ENCODE assay signal across 8 mouse cellular contexts in genomic region chr13:49215504-49216219, GRCm38 (mm10). TPM values are rescaled to one million over a fixed set of nuclear protein-coding genes. Genes with fewer than 3 reads are reported as not detected.
DNase-seq lines count a peak whose midpoint lies in the region; ATAC-seq and TF ChIP-seq lines count a peak whose summit lies in the region.

Gene Card19, minus strand, starts transcription at chr13:49216037.

- peak within 1 kb of the TSS; percentile 85 for H3K4me3 ChIP-seq in heart, embryonic 12.5 days
- H3K4me3 ChIP-seq in kidney, postnatal 0 days (replicated peaks; ENCODE audit: low read depth, low read length): peak within 1 kb of the TSS; percentile 90
- H3K4me3 ChIP-seq in liver, embryonic 11.5 days (ENCODE audit: low read depth, low read length): peak within 1 kb of the TSS; percentile 76
- H3K4me3 ChIP-seq in stomach, embryonic 14.5 days (ENCODE audit: low read depth, low read length): peak within 1 kb of the TSS; percentile 85

- H3K4me2 ChIP-seq in heart, embryonic 12.5 days: peak within 1 kb of the TSS; percentile 78
- H3K4me2 ChIP-seq in kidney, postnatal 0 days (ENCODE audit: low read length): peak within 1 kb of the TSS; percentile 94
- H3K4me2 ChIP-seq in liver, embryonic 11.5 days: peak within 1 kb of the TSS; percentile 97
- peak within 1 kb of the TSS; percentile 74 for H3K4me2 ChIP-seq in stomach, embryonic 14.5 days (replicated peaks; ENCODE audit: low read depth, low read length)

- no peaks in the 10 kb centered on the region for H3K9me3 ChIP-seq in heart, embryonic 12.5 days (replicated peaks)
- no peaks in the 10 kb centered on the region for H3K9me3 ChIP-seq in kidney, postnatal 0 days (replicated peaks; ENCODE audit: low read length)
- H3K9me3 ChIP-seq in liver, embryonic 11.5 days (ENCODE audit: control insufficient read depth, low read length): no peaks in the 10 kb centered on the region
- no peaks in the 10 kb centered on the region for H3K9me3 ChIP-seq in stomach, embryonic 14.5 days (ENCODE audit: control insufficient read depth, low read depth, low read length)

- H3K9ac ChIP-seq in heart, embryonic 12.5 days: peak within 1 kb of the TSS; percentile 89
- H3K9ac ChIP-seq in kidney, postnatal 0 days (ENCODE audit: low read depth, low read length): peak within 1 kb of the TSS; percentile 91
- peak within 1 kb of the TSS; percentile 76 for H3K9ac ChIP-seq in liver, embryonic 11.5 days (ENCODE audit: low read depth, low read length)
- peak within 1 kb of the TSS; percentile 60 for H3K9ac ChIP-seq in stomach, embryonic 14.5 days (replicated peaks; ENCODE audit: low read depth, low read length)

- H3K27me3 ChIP-seq in heart, embryonic 12.5 days (replicated peaks): no peaks in the 10 kb centered on the region; the same call in 1 of the 2 replicates
- H3K27me3 ChIP-seq in kidney, postnatal 0 days (ENCODE audit: insufficient read depth, low read length): no peaks in the 10 kb centered on the region
- H3K27me3 ChIP-seq in liver, embryonic 11.5 days (replicated peaks; ENCODE audit: control insufficient read depth, insufficient read depth, low read length): no peaks in the 10 kb centered on the region
- no peaks in the 10 kb centered on the region for H3K27me3 ChIP-seq in stomach, embryonic 14.5 days (ENCODE audit: control insufficient read depth, insufficient read depth, low read length)

- DNase-seq in CD4-positive helper T cell, adult 2 months (ENCODE audit: low read depth, low spot score): peak; percentile 95
- peak; percentile 59 for DNase-seq in brain, embryonic 18.5 days (ENCODE audit: low read depth, low spot score)
- DNase-seq in kidney, postnatal 0 days (ENCODE audit: low spot score): peak; percentile 98
- DNase-seq in liver, embryonic 11.5 days (ENCODE audit: low spot score): peak; percentile 93
- DNase-seq in naive thymus-derived CD4-positive, alpha-beta T cell, adult 2 months (ENCODE audit: low read depth): peak; percentile 98

- no peaks in the 10 kb centered on the region for H3K36me3 ChIP-seq in heart, embryonic 12.5 days
- no peaks in the 10 kb centered on the region for H3K36me3 ChIP-seq in kidney, postnatal 0 days (ENCODE audit: insufficient read depth, low read length)
- no peaks in the 10 kb centered on the region for H3K36me3 ChIP-seq in liver, embryonic 11.5 days (ENCODE audit: control insufficient read depth, insufficient read depth, low read length)
- no peaks in the 10 kb centered on the region for H3K36me3 ChIP-seq in stomach, embryonic 14.5 days (ENCODE audit: control insufficient read depth, insufficient read depth, low read length)

- TF ChIP-seq CTCF in kidney, postnatal 0 days (IDR thresholded peaks at IDR 0.05; ENCODE audit: low read depth): no peak

- WGBS in heart, embryonic 12.5 days: under 1% methylated on average over 76 of the region's 78 CpGs
- under 1% methylated on average over 78 of the region's 78 CpGs for WGBS in kidney, postnatal 0 days
- under 1% methylated on average over 74 of the region's 78 CpGs for WGBS in liver, embryonic 11.5 days
- under 1% methylated on average over 78 of the region's 78 CpGs for WGBS in stomach, embryonic 14.5 days

- H3K27ac ChIP-seq in heart, embryonic 12.5 days (ENCODE audit: poor library complexity, severe bottlenecking): peak within 1 kb of the TSS; percentile 88
- H3K27ac ChIP-seq in kidney, postnatal 0 days: peak within 1 kb of the TSS; percentile 92
- peak within 1 kb of the TSS; percentile 17 for H3K27ac ChIP-seq in liver, embryonic 11.5 days (ENCODE audit: low read depth, low read length)
- H3K27ac ChIP-seq in stomach, embryonic 14.5 days (ENCODE audit: low read length): peak within 1 kb of the TSS; percentile 75

- peaks cover 48% of the 10 kb centered on the region for H3K4me1 ChIP-seq in heart, embryonic 12.5 days (replicated peaks)
- H3K4me1 ChIP-seq in kidney, postnatal 0 days (replicated peaks; ENCODE audit: insufficient read depth, low read length): peaks cover 17% of the 10 kb centered on the region; the same call in 1 of the 2 replicates
- H3K4me1 ChIP-seq in liver, embryonic 11.5 days (replicated peaks; ENCODE audit: control insufficient read depth, insufficient read depth, low read length): peaks cover 9% of the 10 kb centered on the region; the same call in 1 of the 2 replicates
- H3K4me1 ChIP-seq in stomach, embryonic 14.5 days (ENCODE audit: control insufficient read depth, insufficient read depth, low read length): peaks cover 20% of the 10 kb centered on the region; the same call in 1 of the 2 replicates

- ATAC-seq in erythroid progenitor cell, adult 5-6 weeks (replicated peaks; ENCODE audit: low FRiP score, poor library complexity, severe bottlenecking): peak; percentile 90
- ATAC-seq in heart, embryonic 12.5 days (ENCODE audit: insufficient number of reproducible peaks, low FRiP score): peak; percentile 91
- ATAC-seq in kidney, postnatal 0 days (replicated peaks; ENCODE audit: low FRiP score, low read depth): peak; percentile 90
- ATAC-seq in liver, embryonic 11.5 days (replicated peaks; ENCODE audit: low FRiP score): peak; percentile 92
- ATAC-seq in stomach, embryonic 14.5 days (ENCODE audit: insufficient number of reproducible peaks, insufficient read depth, low FRiP score, low read depth): peak; percentile 92

RNA-seq across cellular contexts. Expression of gene Card19, which starts in this region (rescaled TPM):
- total RNA-seq in erythroid progenitor cell, adult 5-6 weeks (2015; ENCODE audit: low replicate concordance): 3.2 and 17.6 TPM in 2 replicates
- total RNA-seq in erythroid progenitor cell, adult 5-6 weeks (2017; ENCODE audit: low replicate concordance): 2.2 and 3.4 TPM in 2 replicates
- polyA plus RNA-seq in heart, embryonic 12.5 days (2016; fragmentation: Nextera tagmentation; extraction: Ambion mirVana): 76.4 and 81.2 TPM in 2 replicates
- 71.3 and 77.0 TPM in 2 replicates for polyA plus RNA-seq in kidney, postnatal 0 days (2015; fragmentation: Nextera tagmentation; extraction: Ambion mirVana)
- 23.1 and 26.2 TPM in 2 replicates for polyA plus RNA-seq in liver, embryonic 11.5 days (2014; fragmentation: Nextera tagmentation; extraction: Ambion mirVana)
- polyA plus RNA-seq in stomach, embryonic 14.5 days (2014; fragmentation: Nextera tagmentation; extraction: Ambion mirVana): 48.5 and 57.0 TPM in 2 replicates

Comparison
In these comparisons a context has a peak if more than half of its experiments do, and no peak if none do; other contexts are left out.
1. Peak in every context shown above with its lines: DNase-seq, ATAC-seq, H3K4me3 ChIP-seq and H3K27ac ChIP-seq.
2. H3K27ac ChIP-seq: peak in every context shown above with its lines; median percentile 92 in kidney, postnatal 0 days; 88 in heart, embryonic 12.5 days; 75 in stomach, embryonic 14.5 days; 17 in liver, embryonic 11.5 days.